Mouse (Mus musculus): ENCODE measurements around the gene Anxa7. TPM values are rescaled to one million over a fixed set of nuclear protein-coding genes. Genes with fewer than 3 reads are reported as not detected.

The Anxa7 gene
- polyA plus RNA-seq, 1 experiment from 2014 or later = 11.9 TPM

DNA sequence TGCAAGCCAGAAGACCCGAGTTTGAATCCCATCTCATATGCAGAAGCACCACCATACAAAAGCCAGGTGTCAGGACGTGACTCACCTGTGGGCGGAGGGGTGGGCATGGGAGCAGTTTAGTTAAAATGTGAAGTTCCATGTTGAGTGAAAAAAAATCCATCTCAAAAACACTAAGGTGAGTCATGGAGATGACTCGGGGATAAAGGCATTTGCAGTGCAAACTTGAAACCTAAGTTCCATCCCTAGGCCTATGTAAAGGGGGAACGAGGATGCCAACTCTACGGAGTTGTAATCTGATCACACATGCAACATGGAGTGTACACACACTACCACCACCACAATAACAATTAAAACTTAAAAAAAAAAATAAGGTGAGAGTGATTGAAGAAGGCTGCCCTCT, 56.9 kb downstream of the Anxa7 start:
- Histone ChIP-seq H3K27ac (ENCODE audit: low read depth, low read length) (no peak overlapping the region), H3K9me3 (ENCODE audit: control insufficient read depth, low read length) (no peaks in the 10 kb centered on the region), H3K4me2 (no peak overlapping the region), H3K4me1 (ENCODE audit: control insufficient read depth, insufficient read depth, low read length) (no peaks in the 10 kb centered on the region), H3K4me3 (ENCODE audit: low read depth, low read length) (no peak overlapping the region), H3K27me3 (ENCODE audit: control insufficient read depth, insufficient read depth, low read length) (no peaks in the 10 kb centered on the region), H3K36me3 (ENCODE audit: control insufficient read depth, insufficient read depth, low read length) (no peaks in the 10 kb centered on the region), H3K9ac (ENCODE audit: low read length) (no peak overlapping the region)
- WGBS = 90% methylated on average over 6 of the region's 6 CpGs
- DNase-seq (ENCODE audit: low spot score, missing footprints) = no peak
- ATAC-seq (ENCODE audit: low FRiP score) = no peak

DNA sequence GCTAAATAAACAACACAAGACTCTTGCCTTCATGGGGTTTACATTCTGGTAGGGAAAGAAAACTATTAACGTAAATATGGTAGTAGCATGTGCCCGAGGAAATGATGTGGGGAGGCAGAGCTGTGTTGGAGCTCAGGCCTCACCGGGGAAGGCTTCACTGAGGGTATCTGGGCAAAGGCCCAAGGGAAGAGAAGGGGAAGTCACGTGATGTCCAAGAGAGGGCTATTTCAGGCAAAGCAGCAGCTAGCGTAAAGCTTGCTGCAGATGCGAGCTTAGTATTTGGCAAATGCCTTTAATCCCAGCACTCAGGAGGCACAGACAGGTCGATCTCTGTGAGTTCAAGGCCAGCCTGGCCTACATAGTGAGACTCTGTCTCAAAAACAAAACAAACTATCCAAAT, 57.7 kb downstream of the Anxa7 start:
- no peak for ATAC-seq (ENCODE audit: low FRiP score)

More for the DNA sequence above, 57.7 kb downstream of the Anxa7 start:
- Histone ChIP-seq H3K9ac (ENCODE audit: low read length) (no peak overlapping the region), H3K4me3 (ENCODE audit: low read depth, low read length) (no peak overlapping the region), H3K27me3 (ENCODE audit: control insufficient read depth, insufficient read depth, low read length) (no peaks in the 10 kb centered on the region), H3K36me3 (ENCODE audit: control insufficient read depth, insufficient read depth, low read length) (no peaks in the 10 kb centered on the region), H3K27ac (ENCODE audit: low read depth, low read length) (no peak overlapping the region), H3K4me2 (no peak overlapping the region), H3K9me3 (ENCODE audit: control insufficient read depth, low read length) (no peaks in the 10 kb centered on the region), H3K4me1 (ENCODE audit: control insufficient read depth, insufficient read depth, low read length) (no peaks in the 10 kb centered on the region)
- WGBS = 83% methylated on average over 7 of the region's 7 CpGs
- DNase-seq (ENCODE audit: low spot score, missing footprints) = no peak

Other genes with a start within 250 kb of the Anxa7 start
- not detected in 2 replicates for gene Kcnk16, start 210.9 kb downstream of the Anxa7 start, polyA plus RNA-seq (2014; fragmentation: Nextera tagmentation; extraction: Ambion mirVana)
- 6.6 and 7.1 TPM in 2 replicates for gene Nudt13, start 185.4 kb downstream of the Anxa7 start, polyA plus RNA-seq (2014; fragmentation: Nextera tagmentation; extraction: Ambion mirVana)
- 73.3 and 74.8 TPM in 2 replicates for gene Ecd, start 132.0 kb downstream of the Anxa7 start, polyA plus RNA-seq (2014; fragmentation: Nextera tagmentation; extraction: Ambion mirVana)
- 53.8 and 58.9 TPM in 2 replicates for gene Fam149b, start 132.0 kb downstream of the Anxa7 start, polyA plus RNA-seq (2014; fragmentation: Nextera tagmentation; extraction: Ambion mirVana)
- 276 and 296 TPM in 2 replicates for gene Dnajc9, start 91.2 kb downstream of the Anxa7 start, polyA plus RNA-seq (2014; fragmentation: Nextera tagmentation; extraction: Ambion mirVana)
- 71.8 and 73.0 TPM in 2 replicates for gene Mrps16, start 86.5 kb downstream of the Anxa7 start, polyA plus RNA-seq (2014; fragmentation: Nextera tagmentation; extraction: Ambion mirVana)
- 0.33 and 0.44 TPM in 2 replicates for gene Cfap70, start 27.9 kb downstream of the Anxa7 start, polyA plus RNA-seq (2014; fragmentation: Nextera tagmentation; extraction: Ambion mirVana)
- 0.83 and 1.1 TPM in 2 replicates for gene Mss51, start 16.8 kb upstream of the Anxa7 start, polyA plus RNA-seq (2014; fragmentation: Nextera tagmentation; extraction: Ambion mirVana)
- gene Ppp3cb, start 66.4 kb upstream of the Anxa7 start, polyA plus RNA-seq (2014; fragmentation: Nextera tagmentation; extraction: Ambion mirVana) = 58.4 and 66.2 TPM in 2 replicates
- 14.2 and 14.3 TPM in 2 replicates for gene Usp54, start 160.9 kb upstream of the Anxa7 start, polyA plus RNA-seq (2014; fragmentation: Nextera tagmentation; extraction: Ambion mirVana)
- 0.26 TPM in 1 of 2 replicates, not detected in the other for gene Myoz1, start 176.4 kb upstream of the Anxa7 start, polyA plus RNA-seq (2014; fragmentation: Nextera tagmentation; extraction: Ambion mirVana)
- gene Synpo2l, start 188.2 kb upstream of the Anxa7 start, polyA plus RNA-seq (2014; fragmentation: Nextera tagmentation; extraction: Ambion mirVana) = 0.14 and 0.22 TPM in 2 replicates
- gene Sec24c, start 194.2 kb upstream of the Anxa7 start, polyA plus RNA-seq (2014; fragmentation: Nextera tagmentation; extraction: Ambion mirVana) = 74.3 and 74.7 TPM in 2 replicates
- gene Fut11, start 214.8 kb upstream of the Anxa7 start, polyA plus RNA-seq (2014; fragmentation: Nextera tagmentation; extraction: Ambion mirVana) = 20.7 and 22.0 TPM in 2 replicates
- gene Chchd1, start 222.9 kb upstream of the Anxa7 start, polyA plus RNA-seq (2014; fragmentation: Nextera tagmentation; extraction: Ambion mirVana) = 256 and 258 TPM in 2 replicates
- gene Zswim8, start 227.4 kb upstream of the Anxa7 start, polyA plus RNA-seq (2014; fragmentation: Nextera tagmentation; extraction: Ambion mirVana) = 19.1 and 22.9 TPM in 2 replicates

Data from midbrain, embryonic 11.5 days (tissue).